ENCODE assay signal across 18 mouse cellular contexts in the genomic region with DNA sequence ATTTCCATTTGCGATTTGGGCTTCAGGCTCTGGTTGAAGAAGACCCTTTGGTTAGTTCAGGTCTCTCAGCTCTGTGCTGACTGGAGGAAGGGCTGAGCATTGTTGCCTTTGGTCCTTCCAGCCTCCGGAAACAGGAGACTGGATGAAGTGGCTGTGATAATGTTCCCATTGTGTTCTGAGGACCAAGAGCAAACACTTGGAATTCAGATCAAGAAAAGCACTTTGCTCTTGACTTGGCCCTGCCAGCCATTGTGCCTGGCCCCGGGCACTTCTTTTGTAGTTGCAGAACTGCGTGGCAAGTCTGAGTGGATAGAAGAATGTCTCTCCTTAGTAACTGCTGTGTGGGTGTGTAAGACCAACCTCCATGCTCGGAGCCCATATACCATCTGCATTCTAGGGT.
"Had no signal": no experiment of that assay in that cellular context is flagged by ENCODE, and none has a peak within 500 bp of the region (broad histone marks: within the 10 kb centered on the region; RNA-seq: fewer than 3 reads in every experiment).

No protein-coding gene starts in this region.

- H3K4me3 ChIP-seq: intestine, embryonic 15.5 days; limb, embryonic 10.5 days; limb, embryonic 13.5 days; liver, embryonic 12.5 days; liver, embryonic 15.5 days; midbrain, embryonic 13.5 days; myocyte; neural tube, embryonic 13.5 days; stomach, embryonic 15.5 days had no signal

- H3K27ac ChIP-seq: intestine, embryonic 15.5 days; kidney, postnatal 0 days; limb, embryonic 10.5 days; limb, embryonic 13.5 days; liver, embryonic 12.5 days; liver, embryonic 15.5 days; midbrain, embryonic 13.5 days; neural tube, embryonic 13.5 days; stomach, embryonic 15.5 days had no signal

- DNase-seq: kidney, adult 11 months; kidney, postnatal 25 days; liver; retina, postnatal 1 day; right cerebral cortex, postnatal 25 days; spleen, adult 18-20 months; thymus, postnatal 36 days had no signal

- H3K9ac ChIP-seq: intestine, embryonic 15.5 days; limb, embryonic 13.5 days; liver, embryonic 12.5 days; liver, embryonic 15.5 days; midbrain, embryonic 13.5 days; neural tube, embryonic 13.5 days; stomach, embryonic 15.5 days had no signal

- H3K4me2 ChIP-seq: intestine, embryonic 15.5 days; limb, embryonic 13.5 days; liver, embryonic 12.5 days; liver, embryonic 15.5 days; midbrain, embryonic 13.5 days; neural tube, embryonic 13.5 days; stomach, embryonic 15.5 days had no signal

- H3K4me1 ChIP-seq: intestine, embryonic 15.5 days; liver, embryonic 12.5 days; liver, embryonic 15.5 days had no signal

- H3K36me3 ChIP-seq: intestine, embryonic 15.5 days; liver, embryonic 12.5 days; liver, embryonic 15.5 days had no signal

- ATAC-seq: intestine, embryonic 15.5 days; liver, embryonic 12.5 days; midbrain, embryonic 13.5 days; midbrain, embryonic 16.5 days had no signal

- H3K9me3 ChIP-seq: intestine, embryonic 15.5 days; limb, embryonic 10.5 days; limb, embryonic 13.5 days; liver, embryonic 12.5 days; liver, embryonic 15.5 days; midbrain, embryonic 13.5 days; neural tube, embryonic 13.5 days; stomach, embryonic 15.5 days had no signal

- H3K27me3 ChIP-seq: intestine, embryonic 15.5 days; limb, embryonic 13.5 days; liver, embryonic 15.5 days; midbrain, embryonic 13.5 days; neural tube, embryonic 13.5 days; stomach, embryonic 15.5 days had no signal
